Mouse (Mus musculus) testis, adult 2 months (tissue): ENCODE data around the gene Atp2b2. TPM values are rescaled to one million over a fixed set of nuclear protein-coding genes. Genes with fewer than 3 reads are reported as not detected.

ENCODE experiments used
- H3K27ac ChIP-seq: fragments of 200-500 bp; 2 replicates; pipeline ENCODE4 v1.5.1; 2012; ENCODE audit warnings: low read depth, low read length; ENCODE audit not compliant: control insufficient read depth, insufficient read depth
- H3K27me3 ChIP-seq: fragments of 200-500 bp; 2 replicates; pipeline ENCODE4 v1.6.1; 2012; ENCODE audit warnings: mild to moderate bottlenecking, low read length, moderate library complexity; ENCODE audit not compliant: control insufficient read depth, insufficient read depth
- H3K36me3 ChIP-seq: fragments of 200-500 bp; 2 replicates; pipeline ENCODE4 v1.6.1; 2012; ENCODE audit warnings: mild to moderate bottlenecking, low read length; ENCODE audit not compliant: control insufficient read depth, insufficient read depth
- H3K4me1 ChIP-seq: fragments of 200-500 bp; 2 replicates; pipeline ENCODE4 v1.6.1; 2012; ENCODE audit warnings: low read length; ENCODE audit not compliant: control insufficient read depth, insufficient read depth
- H3K4me3 ChIP-seq: fragments of 200-500 bp; 2 replicates; pipeline ENCODE4 v1.5.1; 2012; ENCODE audit warnings: low read depth, mild to moderate bottlenecking, low read length, moderate library complexity, mixed read lengths; ENCODE audit not compliant: control insufficient read depth
- CTCF ChIP-seq: fragments of 200-500 bp; IDR thresholded peaks from 2 replicates; pipeline ENCODE4 v1.5.1; 2012; ENCODE audit warnings: low read depth, mild to moderate bottlenecking, inconsistent platforms, low read length, moderate library complexity; ENCODE audit not compliant: control insufficient read depth, insufficient read depth, insufficient replicate concordance
- POLR2A ChIP-seq: fragments of 200-500 bp; IDR thresholded peaks from 2 replicates; pipeline ENCODE4 v1.6.1; 2012; ENCODE audit warnings: low read depth, mild to moderate bottlenecking, inconsistent platforms, low read length, moderate library complexity; ENCODE audit not compliant: control insufficient read depth
- polyA plus RNA-seq: library from polyadenylated mRNA; depleted of rRNA; stranded (reverse); fragments of >200 nt; gene quantifications from 2 replicates; pipeline ENCODE4 v1.2.3, GENCODE M21; 2012

Gene Atp2b2
- polyA plus RNA-seq, 1 experiment = 0.85 TPM

DNA sequence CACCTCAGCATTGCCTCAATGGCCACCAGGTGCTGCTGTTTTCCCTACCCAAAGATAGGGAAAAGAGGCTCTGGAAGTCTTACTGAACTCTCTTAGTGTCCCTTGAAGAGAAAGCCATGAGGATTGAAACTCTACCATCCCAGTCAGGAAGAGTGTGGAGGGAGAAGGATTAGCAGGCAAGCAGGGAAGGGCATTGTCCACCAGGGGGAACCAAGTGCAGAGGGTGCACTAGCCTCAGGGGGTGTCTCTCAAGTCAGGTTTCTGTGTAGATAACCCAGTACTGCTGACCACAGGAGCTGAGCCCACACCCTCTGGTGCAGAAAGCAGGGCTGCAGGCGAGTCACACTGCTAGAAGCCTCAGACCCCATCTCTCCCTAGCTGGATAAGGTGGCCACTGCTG lies 203.9 kb downstream of the Atp2b2 start:
- no peaks in the 10 kb centered on the region for H3K4me1 ChIP-seq
- H3K27me3 ChIP-seq = no peaks in the 10 kb centered on the region
- TF ChIP-seq POLR2A = no peak
- peak; percentile 19; the same call in 1 of the 2 replicates for TF ChIP-seq CTCF

GRCm38 (mm10) chr6:113837740-113838139 lies 204.7 kb downstream of the Atp2b2 start:
- Histone ChIP-seq H3K4me1 (no peaks in the 10 kb centered on the region), H3K27me3 (no peaks in the 10 kb centered on the region), H3K4me3 (no peak overlapping the region), H3K27ac (no peak overlapping the region), H3K36me3 (no peaks in the 10 kb centered on the region)
- TF ChIP-seq CTCF (no peak), POLR2A (no peak)

More for the DNA sequence above, 203.9 kb downstream of the Atp2b2 start:
- Histone ChIP-seq H3K27ac (no peak overlapping the region), H3K36me3 (no peaks in the 10 kb centered on the region), H3K4me3 (no peak overlapping the region)

DNA sequence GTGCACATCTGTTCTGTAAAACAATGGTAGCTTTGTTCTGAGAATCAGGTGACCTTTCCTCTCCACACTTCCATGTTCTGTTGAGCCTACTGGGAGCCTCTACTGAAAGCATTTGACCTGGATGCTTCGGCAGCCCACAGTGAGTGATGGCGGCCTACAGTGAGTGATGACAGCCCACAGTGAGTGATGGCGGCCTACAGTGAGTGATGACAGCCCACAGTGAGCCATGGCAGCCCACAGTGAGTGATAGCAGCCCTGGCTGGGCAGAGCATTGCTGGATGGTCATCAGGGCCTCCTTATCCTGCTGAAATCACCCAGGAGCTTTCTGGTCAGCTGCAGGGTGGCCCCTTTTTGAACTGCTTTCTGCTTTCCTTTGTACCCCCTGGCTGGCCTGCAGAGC lies 205.9 kb downstream of the Atp2b2 start:
- TF ChIP-seq CTCF = no peak
- TF ChIP-seq POLR2A = no peak
- H3K4me1 ChIP-seq = no peaks in the 10 kb centered on the region
- no peaks in the 10 kb centered on the region for H3K36me3 ChIP-seq
- no peak overlapping the region for H3K27ac ChIP-seq
- no peak overlapping the region for H3K4me3 ChIP-seq
- no peaks in the 10 kb centered on the region for H3K27me3 ChIP-seq

DNA sequence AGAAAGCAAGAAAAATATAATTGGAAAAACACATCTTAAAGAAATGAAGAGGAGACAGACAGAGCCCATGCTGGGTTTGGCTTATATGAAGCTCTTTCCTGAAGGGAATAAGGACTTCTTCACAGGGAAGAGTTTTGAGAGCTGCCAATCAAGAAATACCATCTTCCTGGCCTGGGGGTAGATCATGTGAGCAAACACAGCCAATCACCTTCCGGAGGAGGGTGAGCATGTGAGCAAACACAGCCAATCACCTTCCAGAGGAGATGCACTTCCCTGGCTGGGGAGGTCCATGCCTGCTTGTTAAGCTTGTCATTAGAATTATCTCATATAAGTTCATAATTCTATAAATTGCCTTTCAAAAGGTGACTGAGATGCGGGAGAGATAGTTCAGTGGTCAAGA lies 211.9 kb downstream of the Atp2b2 start:
- Histone ChIP-seq H3K27me3 (no peaks in the 10 kb centered on the region), H3K27ac (no peak overlapping the region), H3K36me3 (no peaks in the 10 kb centered on the region), H3K4me1 (no peaks in the 10 kb centered on the region), H3K4me3 (no peak overlapping the region)
- no peak for TF ChIP-seq CTCF
- TF ChIP-seq POLR2A = no peak

- no peak overlapping the region for H3K27ac ChIP-seq
- H3K27me3 ChIP-seq = no peaks in the 10 kb centered on the region
- H3K4me1 ChIP-seq = no peaks in the 10 kb centered on the region
- TF ChIP-seq CTCF (no peak), POLR2A (no peak)
- no peak overlapping the region for H3K4me3 ChIP-seq
- no peaks in the 10 kb centered on the region for H3K36me3 ChIP-seq
These were observed 215.1 kb downstream of the Atp2b2 start for GRCm38 (mm10) chr6:113827309-113827708.

GRCm38 (mm10) chr6:113822417-113822816 lies 220.0 kb downstream of the Atp2b2 start:
- Histone ChIP-seq H3K4me3 (peak overlapping the region; percentile 14; the same call in 1 of the 2 replicates), H3K27ac (no peak overlapping the region), H3K36me3 (no peaks in the 10 kb centered on the region), H3K27me3 (no peaks in the 10 kb centered on the region), H3K4me1 (no peaks in the 10 kb centered on the region)
- TF ChIP-seq CTCF = peak; percentile 89
- TF ChIP-seq POLR2A = no peak

DNA sequence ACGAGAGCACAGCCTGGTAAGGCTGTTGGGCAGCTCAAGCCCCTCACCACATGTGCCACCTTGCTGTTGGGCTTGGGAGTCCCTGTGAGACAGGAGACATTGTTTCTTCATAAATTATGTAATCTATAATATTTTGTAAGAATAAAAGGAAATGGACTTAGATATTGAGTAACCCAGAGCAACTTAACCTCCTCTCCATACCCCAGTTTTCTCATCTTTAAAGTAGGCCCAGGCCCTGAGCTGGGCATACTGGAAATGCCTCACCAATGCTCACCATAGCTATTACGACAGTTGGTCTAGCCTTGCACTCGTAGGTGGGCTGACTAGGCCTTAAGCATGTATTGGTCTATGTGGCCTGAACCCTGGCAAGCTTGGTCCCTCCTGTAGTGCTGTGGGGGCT lies 225.7 kb downstream of the Atp2b2 start:
- TF ChIP-seq CTCF (no peak), POLR2A (no peak)
- H3K27me3 ChIP-seq = no peaks in the 10 kb centered on the region
- H3K36me3 ChIP-seq = no peaks in the 10 kb centered on the region
- no peak overlapping the region for H3K27ac ChIP-seq
- H3K4me3 ChIP-seq = no peak overlapping the region
- no peaks in the 10 kb centered on the region for H3K4me1 ChIP-seq

DNA sequence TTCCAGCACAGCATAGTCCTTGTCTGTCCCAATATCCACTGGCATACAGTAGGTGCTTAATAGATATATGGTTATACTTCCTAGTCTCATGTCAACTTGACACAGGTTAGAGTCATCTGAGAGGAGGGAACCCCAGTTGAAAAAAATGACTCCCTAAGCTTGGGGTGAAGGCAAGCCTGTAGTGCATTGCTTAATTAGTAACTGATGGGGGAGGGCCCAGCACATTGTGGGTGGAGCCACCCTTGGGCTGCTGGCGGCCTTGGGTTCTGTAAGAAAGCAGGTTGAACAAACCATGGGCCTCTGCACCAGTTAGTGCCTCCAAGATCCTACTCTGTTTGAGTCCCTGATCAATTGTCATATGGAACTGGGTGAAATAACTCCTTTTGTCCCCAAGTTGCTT lies 231.0 kb downstream of the Atp2b2 start:
- no peak overlapping the region for H3K4me3 ChIP-seq
- no peak for TF ChIP-seq POLR2A
- no peak for TF ChIP-seq CTCF
- no peaks in the 10 kb centered on the region for H3K36me3 ChIP-seq
- H3K27me3 ChIP-seq = no peaks in the 10 kb centered on the region
- H3K27ac ChIP-seq = no peak overlapping the region
- H3K4me1 ChIP-seq = no peaks in the 10 kb centered on the region
